Mouse (Mus musculus) urinary bladder, adult 18-20 months (tissue): Measurements from ENCODE around the gene Slc22a18.
A peak's percentile ranks its signal among the peaks of the same experiment; 100 is the strongest.

Experiments
- DNase-seq, 2 experiments: peaks; one replicate each; pipeline ENCODE4 v3.0.0; 2022; ENCODE audit warnings: low spot score in 2 of 2, mixed read lengths in 2 of 2

Gene Slc22a18

GRCm38 (mm10) chr7:143462516-143462915 is 11.0 kb upstream of the Slc22a18 start:
- no peak for DNase-seq

- DNase-seq = peak; percentile 65 to 82
Observed at GRCm38 (mm10) chr7:143463865-143464415, 9.6 kb upstream of the Slc22a18 start.

DNA sequence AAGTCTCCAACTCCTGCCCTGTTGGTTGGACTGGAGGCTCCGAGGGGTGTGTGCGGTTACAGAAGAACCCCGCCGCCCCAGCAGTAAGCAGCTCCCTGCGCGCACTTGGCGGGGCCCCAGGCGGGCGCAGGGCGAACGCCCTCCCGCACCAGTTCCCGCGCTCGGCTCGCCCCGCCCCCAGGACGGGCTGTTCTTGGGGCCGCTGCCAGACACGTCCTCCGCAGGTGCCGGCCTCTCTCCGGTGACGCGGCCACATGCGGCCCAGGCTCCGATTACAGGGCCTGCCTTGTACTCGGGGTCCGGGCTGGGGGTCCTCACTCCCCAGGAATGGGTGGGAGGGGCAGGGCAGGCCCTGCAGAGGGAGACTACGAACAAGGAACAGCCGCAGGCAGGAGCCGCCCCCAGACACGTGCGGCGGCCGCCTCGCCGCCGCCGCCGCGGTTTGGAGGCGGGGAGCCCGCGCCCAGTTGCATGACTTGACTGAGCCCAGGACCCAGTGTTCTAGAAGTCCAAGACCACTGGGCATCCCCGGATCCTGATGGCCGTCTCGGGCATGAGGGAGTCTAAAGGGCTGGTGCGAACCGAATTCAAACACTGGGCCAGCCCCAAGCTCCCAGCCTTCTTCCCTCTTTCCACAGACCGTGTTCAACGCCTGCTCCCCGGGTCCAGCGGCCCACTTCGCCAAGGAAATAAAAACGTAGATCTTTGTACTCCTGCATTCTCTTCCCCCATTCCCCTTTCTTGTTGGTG is 8.6 kb upstream of the Slc22a18 start:
- DNase-seq = peak in 1 of 2 experiments; percentile 50

DNA sequence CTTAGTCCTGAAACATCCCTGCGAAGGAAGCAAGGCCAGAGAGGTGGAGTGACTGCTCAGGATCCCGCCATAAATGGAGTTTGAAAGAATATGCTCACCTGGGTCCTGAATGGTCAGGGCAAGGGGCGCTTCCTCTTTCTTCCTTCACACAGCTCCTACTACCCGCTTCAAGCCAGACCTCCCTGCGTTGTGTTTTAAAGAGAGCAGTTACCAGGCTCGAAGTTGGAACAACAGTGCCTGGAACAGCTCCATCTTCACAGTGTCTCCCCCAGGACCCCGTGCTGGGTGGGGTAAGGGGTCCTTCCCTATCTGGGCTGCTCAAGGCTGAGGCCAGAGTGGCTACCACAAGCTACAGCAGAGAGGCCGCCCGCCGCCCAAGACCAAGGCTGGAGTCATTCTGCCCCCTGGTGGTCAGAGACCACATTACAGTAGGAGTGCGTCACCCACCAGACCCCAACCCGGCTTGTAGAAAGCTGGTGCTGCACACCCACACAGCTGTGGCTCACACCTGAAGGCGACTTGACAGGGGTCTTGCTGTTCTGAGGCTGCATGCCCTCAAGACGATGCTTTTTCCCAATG is 7.3 kb upstream of the Slc22a18 start:
- peak; percentile 59 to 80 for DNase-seq

- no peak for DNase-seq
Observed at GRCm38 (mm10) chr7:143467714-143468113, 5.8 kb upstream of the Slc22a18 start.

DNA sequence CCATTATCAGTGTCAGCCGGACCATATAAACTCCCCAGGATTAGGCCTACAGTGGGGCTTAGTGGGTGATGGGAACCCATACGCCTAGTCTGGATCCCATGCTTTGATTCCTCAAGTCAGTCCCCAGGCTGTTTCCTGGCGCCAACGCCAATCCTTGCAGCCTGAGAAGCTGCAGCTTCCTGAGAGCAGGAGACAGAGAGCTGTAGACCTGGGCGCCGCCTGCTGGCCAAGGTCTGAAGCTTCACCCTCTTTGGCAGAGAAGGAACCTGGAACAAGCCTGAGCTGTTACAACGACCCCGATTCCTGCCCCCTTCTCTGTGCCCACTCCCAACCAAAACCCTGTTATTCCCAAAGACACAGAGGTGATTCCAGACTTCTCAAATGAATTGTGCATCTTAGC is 3.6 kb upstream of the Slc22a18 start:
- peak; percentile 64 to 79 for DNase-seq

GRCm38 (mm10) chr7:143474811-143475210 is 1.3 kb downstream of the Slc22a18 start:
- no peak for DNase-seq

GRCm38 (mm10) chr7:143475876-143476275 is 2.3 kb downstream of the Slc22a18 start:
- peak in 1 of 2 experiments; percentile 55 for DNase-seq

DNA sequence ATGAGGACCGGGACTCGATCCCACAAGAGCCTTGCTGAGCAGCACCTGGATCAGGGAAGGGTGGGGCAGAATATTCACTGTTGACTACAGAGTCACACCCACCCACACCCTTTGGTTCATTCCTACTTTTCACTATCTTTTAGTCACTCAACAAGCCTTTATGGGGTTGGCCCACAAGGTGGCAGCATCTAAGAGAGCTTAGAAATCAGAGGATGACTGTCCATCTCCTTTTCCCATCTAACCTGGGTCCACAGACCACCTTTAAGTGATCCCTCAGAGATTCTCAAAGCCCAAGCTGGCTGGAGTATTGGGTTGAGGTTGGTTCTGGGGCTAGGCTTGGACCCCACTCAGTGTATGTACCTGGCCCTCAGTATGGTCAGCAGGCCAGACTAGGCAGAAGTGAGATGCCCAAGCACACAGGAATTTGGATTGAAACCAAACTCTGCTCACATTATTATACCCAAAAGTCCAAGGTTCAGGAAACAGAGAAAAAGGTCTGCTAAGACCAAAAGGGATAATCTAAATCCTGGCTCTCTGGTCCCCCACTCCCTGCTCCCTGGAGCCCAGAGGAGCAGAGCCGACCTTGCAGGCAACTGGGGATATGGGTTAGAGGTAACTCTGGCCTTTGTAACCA is 3.3 kb downstream of the Slc22a18 start:
- no peak for DNase-seq

- no peak for DNase-seq
Observed at GRCm38 (mm10) chr7:143477800-143478199, 4.3 kb downstream of the Slc22a18 start.

- peak in 1 of 2 experiments; percentile 57 for DNase-seq
Observed at GRCm38 (mm10) chr7:143480498-143480897, 7.0 kb downstream of the Slc22a18 start.

DNA sequence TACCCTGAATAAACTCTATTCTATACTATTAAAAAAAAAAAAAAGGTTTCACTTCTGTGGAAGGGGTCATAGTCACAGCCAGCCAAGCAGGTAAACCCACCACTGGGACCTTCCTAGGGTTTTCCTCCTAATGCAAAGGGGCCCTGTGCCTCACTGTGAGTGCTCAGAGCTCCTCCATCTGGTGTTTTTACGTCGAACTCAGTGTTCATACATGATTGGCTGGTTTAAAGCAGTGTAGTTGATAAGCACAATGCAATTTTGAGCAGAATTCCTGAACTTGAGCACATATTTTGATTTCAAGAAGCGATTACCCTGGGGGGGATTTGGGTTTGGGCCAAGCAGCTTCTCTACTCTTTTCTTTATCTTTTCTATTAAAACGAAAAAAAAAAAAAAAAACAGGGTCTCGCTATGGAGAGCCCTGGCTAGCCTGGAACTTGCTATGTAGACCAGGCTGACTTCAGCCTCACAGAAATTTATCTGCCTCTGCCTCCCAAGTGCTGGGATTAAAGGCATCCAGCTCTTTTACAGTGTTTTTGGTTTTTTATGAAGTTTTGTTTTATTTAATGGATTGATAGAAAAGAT is 8.4 kb downstream of the Slc22a18 start:
- DNase-seq = no peak

DNA sequence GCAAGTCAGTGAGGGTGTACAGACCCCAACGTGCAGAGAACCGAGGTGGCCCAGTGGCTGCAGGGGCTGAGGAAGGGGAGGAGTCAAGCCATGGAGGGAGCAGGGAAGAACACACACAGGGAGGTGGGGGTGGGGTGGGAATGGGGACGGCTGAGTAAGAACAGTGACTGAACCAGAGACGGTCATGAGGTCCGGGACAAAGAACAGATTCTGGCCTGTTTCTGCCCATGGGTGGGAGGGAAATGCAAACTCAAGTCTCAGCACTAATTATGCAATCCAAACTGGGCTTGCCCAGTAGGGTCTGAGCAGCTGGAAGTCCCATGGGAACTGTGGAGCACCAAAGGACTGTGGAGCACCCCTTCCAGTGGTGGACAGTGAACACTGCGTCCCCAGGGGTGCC is 9.0 kb downstream of the Slc22a18 start:
- DNase-seq = no peak

DNA sequence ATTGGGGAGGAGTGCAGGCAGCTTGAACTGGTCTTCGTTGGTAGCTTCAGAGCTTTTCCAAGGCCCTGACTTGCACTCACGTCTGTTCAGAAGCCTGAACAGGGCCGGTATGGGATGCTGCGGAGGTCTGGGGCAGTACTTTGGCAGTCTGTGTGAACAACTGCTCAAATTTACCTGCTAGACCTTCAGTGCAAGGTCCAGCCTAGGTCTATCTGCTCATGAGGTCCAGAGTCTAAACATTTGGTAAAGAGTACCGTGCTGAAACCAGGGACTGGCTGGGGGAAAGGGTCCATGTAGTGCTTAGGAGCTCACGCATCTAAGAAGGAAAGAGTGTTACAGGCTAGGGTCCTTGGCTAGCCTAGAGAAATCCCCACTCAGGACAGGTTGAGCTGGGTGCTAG is 16.2 kb downstream of the Slc22a18 start:
- no peak for DNase-seq

GRCm38 (mm10) chr7:143493616-143494126 is 20.1 kb downstream of the Slc22a18 start:
- no peak for DNase-seq

GRCm38 (mm10) chr7:143495104-143495961 is 21.8 kb downstream of the Slc22a18 start:
- no peak for DNase-seq

DNA sequence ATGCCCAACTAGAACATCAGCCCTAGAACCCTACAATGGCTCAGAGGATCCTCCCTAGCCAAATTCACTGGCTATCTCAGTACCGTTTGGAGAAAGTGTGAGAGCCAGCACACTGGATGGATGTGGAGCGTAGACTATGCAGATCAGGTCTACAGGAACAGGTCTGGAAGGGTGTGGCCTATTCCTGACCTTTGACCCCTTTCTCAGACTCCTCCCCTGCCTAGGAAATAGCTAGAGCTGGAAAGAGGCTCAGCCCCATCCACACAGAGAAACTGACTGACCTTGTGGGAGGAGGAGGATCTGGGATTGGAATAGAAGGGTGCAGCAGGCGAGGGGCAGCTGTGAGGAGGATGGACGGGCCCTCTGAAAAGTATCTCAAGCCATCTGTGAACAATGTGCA is 25.0 kb downstream of the Slc22a18 start:
- DNase-seq = no peak

GRCm38 (mm10) chr7:143500912-143501311 is 27.4 kb downstream of the Slc22a18 start:
- no peak for DNase-seq

DNA sequence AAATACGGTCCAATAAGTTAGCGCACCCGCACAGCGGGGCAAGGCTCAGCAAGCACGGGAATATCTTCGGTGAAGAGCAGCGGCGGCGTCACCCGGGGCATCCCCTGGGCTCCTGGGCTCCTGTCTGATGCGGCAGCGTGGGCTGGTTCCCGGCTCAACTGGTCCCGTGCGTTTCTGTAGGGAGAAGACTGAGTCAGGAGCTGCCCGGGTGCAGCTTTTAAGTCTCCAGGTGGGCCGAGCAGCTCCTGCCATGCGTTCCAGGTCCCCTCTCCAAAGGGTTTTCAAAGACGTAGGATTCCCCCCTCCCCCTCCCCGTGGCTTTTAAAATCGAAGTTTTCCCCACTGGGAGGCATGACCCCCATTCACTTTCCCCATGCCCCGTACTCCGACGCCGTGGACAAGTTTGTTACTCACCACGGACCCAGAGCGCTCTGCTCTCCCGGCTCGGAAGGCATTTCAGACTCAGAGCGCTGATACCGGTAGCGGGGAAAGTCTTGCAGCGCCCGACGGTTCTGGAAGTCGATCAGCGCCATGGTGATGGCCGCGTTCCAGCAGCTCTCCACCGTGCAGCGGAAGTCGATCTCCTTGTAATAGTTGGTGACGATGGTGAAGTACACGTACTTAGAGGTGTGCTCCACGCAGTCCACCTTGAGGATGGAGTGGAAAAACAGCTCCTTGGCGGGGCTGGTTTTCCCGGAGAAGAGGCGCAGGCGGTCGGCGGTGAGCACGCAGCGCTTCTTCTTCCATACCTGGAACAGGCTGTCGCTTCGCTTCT is 28.3 kb downstream of the Slc22a18 start:
- peak in 1 of 2 experiments; percentile 49 for DNase-seq
